ENCODE assay signal across 21 mouse cellular contexts in the genomic region with DNA sequence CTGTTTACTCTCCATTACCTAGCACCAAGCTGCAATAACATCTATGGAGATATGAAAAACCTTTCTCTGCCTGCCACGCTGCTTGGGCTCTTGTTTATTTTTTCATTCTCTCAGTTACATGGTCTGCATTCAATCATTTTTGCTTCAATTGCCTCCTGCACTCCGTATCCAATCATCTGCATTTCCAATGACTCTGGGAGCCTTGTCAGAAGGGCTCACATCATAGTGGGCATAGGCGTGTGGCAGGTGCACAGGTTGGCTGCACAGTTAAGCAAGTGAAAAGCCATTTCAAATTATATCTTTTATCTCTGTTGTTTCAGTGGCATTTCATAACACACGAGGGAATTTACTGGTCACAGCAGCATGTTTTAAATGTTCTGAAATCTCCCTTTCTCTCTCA.
A peak's percentile ranks its signal among the peaks of the same experiment; 100 is the strongest.
DNase-seq lines count a peak whose midpoint lies in the region; ATAC-seq and TF ChIP-seq lines count a peak whose summit lies in the region.
"Had no signal": no experiment of that assay in that cellular context is flagged by ENCODE, and none has a peak within 500 bp of the region (broad histone marks: within the 10 kb centered on the region; RNA-seq: fewer than 3 reads in every experiment).

No protein-coding gene starts in this region.

- TF ChIP-seq POLR2A in brain, embryonic 14.5 days (IDR thresholded peaks at IDR 0.05; ENCODE audit: borderline replicate concordance, extremely low read depth, insufficient read depth, insufficient read length, poor library complexity, severe bottlenecking): no peak

- no peaks in the 10 kb centered on the region for H3K4me1 ChIP-seq in hindbrain, postnatal 0 days (ENCODE audit: insufficient read depth, low read length)
- H3K4me1 ChIP-seq: heart, embryonic 15.5 days; megakaryocyte, embryonic 14.5 days; neural tube, embryonic 15.5 days; stomach, embryonic 15.5 days had no signal

- 44% methylated on average over 4 of the region's 4 CpGs for WGBS in hindbrain, postnatal 0 days

- no peak for DNase-seq in layer of hippocampus, adult 2 months (ENCODE audit: low spot score in 2 of 2)
- no peak for DNase-seq in layer of hippocampus, postnatal 14 days (ENCODE audit: low spot score in 2 of 2)
- peak; percentile 30 for DNase-seq in brain, embryonic 14.5 days (ENCODE audit: low read depth)
- peak; percentile 51 for DNase-seq in cerebellum, adult 9-10 months
- peak; percentile 52 for DNase-seq in hindbrain, postnatal 0 days (ENCODE audit: low spot score)
- DNase-seq in urinary bladder, postnatal 4 days (ENCODE audit: low spot score in 2 of 2): no peak
- DNase-seq in thymus, postnatal 4 days: no peak
- DNase-seq: adrenal gland, postnatal 36 days; embryo, embryonic 11 days; gastrocnemius, postnatal 25 days; heart, postnatal 4 days; kidney, postnatal 4 days; liver; liver, postnatal 0 days; lung, postnatal 10 days had no signal

- H3K27ac ChIP-seq in layer of hippocampus, adult 2 months: 0 out of 2 replicates have a peak overlapping the region, but pooled peaks have one; percentile 39
- no peak overlapping the region for H3K27ac ChIP-seq in hindbrain, postnatal 0 days
- H3K27ac ChIP-seq: heart, embryonic 15.5 days; neural tube, embryonic 15.5 days; stomach, embryonic 15.5 days had no signal

- peak; percentile 61; the same call in 1 of the 2 replicates for ATAC-seq in hindbrain, postnatal 0 days
- ATAC-seq: forebrain, embryonic 16.5 days; intestine, embryonic 16.5 days; liver, postnatal 0 days had no signal

- no peaks in the 10 kb centered on the region for H3K36me3 ChIP-seq in hindbrain, postnatal 0 days (ENCODE audit: insufficient read depth, low read length)
- H3K36me3 ChIP-seq: heart, embryonic 15.5 days; neural tube, embryonic 15.5 days; stomach, embryonic 15.5 days had no signal

- no peak for TF ChIP-seq CTCF in layer of hippocampus, adult 2 months (conservative IDR thresholded peaks at IDR 0.05)
- TF ChIP-seq CTCF in brain, embryonic 14.5 days (IDR thresholded peaks at IDR 0.05; ENCODE audit: borderline replicate concordance, extremely low read depth, insufficient read depth, insufficient read length): no peak
- no peak for TF ChIP-seq CTCF in hindbrain, postnatal 0 days (IDR thresholded peaks at IDR 0.05; ENCODE audit: low read depth)

- H3K9me3 ChIP-seq in hindbrain, postnatal 0 days (ENCODE audit: low read length): no peaks in the 10 kb centered on the region
- H3K9me3 ChIP-seq: heart, embryonic 15.5 days; megakaryocyte, embryonic 14.5 days; neural tube, embryonic 15.5 days; stomach, embryonic 15.5 days had no signal

- H3K4me3 ChIP-seq in layer of hippocampus, adult 2 months: no peak overlapping the region
- H3K4me3 ChIP-seq in hindbrain, postnatal 0 days (ENCODE audit: low read length): no peak overlapping the region
- H3K4me3 ChIP-seq: heart, embryonic 15.5 days; megakaryocyte, embryonic 14.5 days; neural tube, embryonic 15.5 days; stomach, embryonic 15.5 days had no signal

- no peak overlapping the region for H3K4me2 ChIP-seq in hindbrain, postnatal 0 days (ENCODE audit: low read depth, low read length)
- H3K4me2 ChIP-seq: heart, embryonic 15.5 days; neural tube, embryonic 15.5 days; stomach, embryonic 15.5 days had no signal

- H3K9ac ChIP-seq in hindbrain, postnatal 0 days (replicated peaks; ENCODE audit: low read length): no peak overlapping the region
- H3K9ac ChIP-seq: heart, embryonic 15.5 days; liver, postnatal 0 days; neural tube, embryonic 15.5 days; stomach, embryonic 15.5 days had no signal

- H3K27me3 ChIP-seq in hindbrain, postnatal 0 days (ENCODE audit: insufficient read depth, low read length): no peaks in the 10 kb centered on the region
- H3K27me3 ChIP-seq: heart, embryonic 15.5 days; megakaryocyte, embryonic 14.5 days; neural tube, embryonic 15.5 days; stomach, embryonic 15.5 days had no signal

Comparison
In these comparisons a context has a peak if more than half of its experiments do, and no peak if none do; other contexts are left out.
1. DNase-seq: peak in brain, embryonic 14.5 days (single experiment), cerebellum, adult 9-10 months (single experiment) and hindbrain, postnatal 0 days (single experiment); none in layer of hippocampus, adult 2 months (0 of 2), layer of hippocampus, postnatal 14 days (0 of 2), urinary bladder, postnatal 4 days (0 of 2) and thymus, postnatal 4 days (single experiment).